Mouse (Mus musculus): ENCODE results near the gene Gdf15. TPM values are rescaled to one million over a fixed set of nuclear protein-coding genes. Genes with fewer than 3 reads are reported as not detected.

Gdf15 gene
- polyA plus RNA-seq, 1 experiment = 3.1 TPM

DNA sequence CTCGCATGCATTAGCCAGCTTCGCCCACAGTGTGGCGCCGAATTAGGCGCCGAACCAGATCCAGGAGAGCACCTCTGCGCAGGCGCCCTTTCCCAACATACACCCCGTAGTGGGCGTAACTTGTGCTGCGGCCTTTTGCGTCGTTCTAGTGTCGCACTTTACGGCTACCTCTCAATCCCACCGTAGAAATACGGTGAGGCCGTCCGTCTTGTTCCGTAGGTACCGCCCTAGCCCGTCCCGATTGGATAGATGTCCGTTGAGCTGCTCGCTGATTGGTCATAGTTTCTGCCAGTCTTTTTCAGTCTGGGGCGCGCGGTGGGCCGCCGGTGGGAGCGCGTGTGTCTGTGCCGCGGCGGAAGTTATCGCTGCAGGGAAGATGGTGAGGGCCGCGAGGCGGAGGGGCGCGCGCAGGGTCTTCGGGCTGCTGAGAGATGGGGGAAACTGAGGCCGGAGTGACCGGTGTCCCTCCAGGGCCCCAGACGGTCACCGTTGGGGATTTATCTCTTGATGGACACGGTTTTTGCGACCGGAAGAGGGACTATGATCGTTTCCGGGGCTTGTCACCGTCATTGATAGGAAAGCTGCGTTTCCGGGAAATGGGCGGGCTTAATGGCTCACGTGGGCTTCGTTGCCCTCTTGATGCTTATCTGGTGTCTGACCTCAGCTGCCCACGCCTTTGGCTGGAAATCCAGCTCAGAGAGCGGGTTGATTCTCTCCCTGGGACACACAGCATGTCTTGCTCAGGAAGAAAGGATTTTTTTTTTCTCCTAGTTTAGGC, 41.0 kb upstream of the Gdf15 start, which contains the start of gene Lsm4:
Lsm4 (plus strand) TSS at position 170 of the 778 bp plus-strand sequence.
- TF ChIP-seq POLR2A (IDR thresholded peaks at IDR 0.05; ENCODE audit: low read depth, low read length) (peak; percentile 76), CTCF (IDR thresholded peaks at IDR 0.05; ENCODE audit: borderline replicate concordance, insufficient read depth, low read length) (peak; percentile 68; the same call in 1 of the 2 replicates)
- H3K4me1 ChIP-seq (ENCODE audit: control insufficient read depth, insufficient read depth, low read length) = 0 out of 2 replicates have a peak, but pooled peaks cover 7% of the 10 kb centered on the region

DNA sequence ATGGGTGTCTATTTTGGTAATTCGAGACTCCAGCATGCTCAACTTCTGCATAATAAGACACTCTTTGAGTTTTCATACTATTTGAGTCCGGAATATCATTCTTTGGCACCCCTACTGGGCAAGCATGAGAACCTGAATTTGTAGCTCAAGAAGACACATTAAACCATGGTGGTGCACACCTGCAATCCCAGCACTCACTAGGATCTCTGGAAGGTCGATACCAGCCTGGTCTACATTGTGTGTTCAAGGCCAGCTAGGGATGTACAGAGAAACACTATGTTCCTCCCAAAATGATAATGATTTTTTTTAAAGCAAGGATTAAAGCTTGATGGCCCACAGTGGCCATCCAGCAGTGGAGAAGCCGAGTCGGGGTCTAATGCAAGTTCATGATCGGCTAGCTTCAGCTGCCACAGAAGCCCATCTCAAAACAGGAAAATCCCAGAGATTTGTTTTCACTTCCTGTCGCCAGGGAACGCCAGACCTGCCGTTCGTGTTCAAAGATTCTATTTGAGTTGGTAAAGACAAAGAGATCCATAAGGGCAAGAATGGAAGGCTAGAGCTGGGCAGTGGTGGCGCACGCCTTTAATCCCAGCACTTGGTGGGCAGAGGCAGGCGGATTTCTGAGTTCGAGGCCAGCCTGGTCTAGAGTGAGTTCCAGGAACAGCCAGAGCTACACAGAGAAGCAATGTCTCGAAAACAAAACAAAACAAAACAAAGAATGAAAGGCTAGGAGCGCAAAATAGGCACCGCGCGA, 40.2 kb upstream of the Gdf15 start:
- 0 out of 2 replicates have a peak, but pooled peaks cover 7% of the 10 kb centered on the region for H3K4me1 ChIP-seq (ENCODE audit: control insufficient read depth, insufficient read depth, low read length)
- TF ChIP-seq POLR2A (IDR thresholded peaks at IDR 0.05; ENCODE audit: low read depth, low read length) (peak; percentile 43; the same call in 1 of the 2 replicates), CTCF (IDR thresholded peaks at IDR 0.05; ENCODE audit: borderline replicate concordance, insufficient read depth, low read length) (no peak; the same call in 1 of the 2 replicates)
- peak overlapping the region; percentile 30; the same call in 1 of the 2 replicates for H3K27ac ChIP-seq (ENCODE audit: insufficient read depth, low read length)
- peak overlapping the region; percentile 29 for H3K4me3 ChIP-seq (ENCODE audit: insufficient read depth, low read length)

More for the DNA sequence above, 41.0 kb upstream of the Gdf15 start, which contains the start of gene Lsm4:
- peak within 1 kb of the TSS; percentile 53 for H3K4me3 ChIP-seq (ENCODE audit: insufficient read depth, low read length)
- H3K27ac ChIP-seq (ENCODE audit: insufficient read depth, low read length) = peak within 1 kb of the TSS; percentile 87

DNA sequence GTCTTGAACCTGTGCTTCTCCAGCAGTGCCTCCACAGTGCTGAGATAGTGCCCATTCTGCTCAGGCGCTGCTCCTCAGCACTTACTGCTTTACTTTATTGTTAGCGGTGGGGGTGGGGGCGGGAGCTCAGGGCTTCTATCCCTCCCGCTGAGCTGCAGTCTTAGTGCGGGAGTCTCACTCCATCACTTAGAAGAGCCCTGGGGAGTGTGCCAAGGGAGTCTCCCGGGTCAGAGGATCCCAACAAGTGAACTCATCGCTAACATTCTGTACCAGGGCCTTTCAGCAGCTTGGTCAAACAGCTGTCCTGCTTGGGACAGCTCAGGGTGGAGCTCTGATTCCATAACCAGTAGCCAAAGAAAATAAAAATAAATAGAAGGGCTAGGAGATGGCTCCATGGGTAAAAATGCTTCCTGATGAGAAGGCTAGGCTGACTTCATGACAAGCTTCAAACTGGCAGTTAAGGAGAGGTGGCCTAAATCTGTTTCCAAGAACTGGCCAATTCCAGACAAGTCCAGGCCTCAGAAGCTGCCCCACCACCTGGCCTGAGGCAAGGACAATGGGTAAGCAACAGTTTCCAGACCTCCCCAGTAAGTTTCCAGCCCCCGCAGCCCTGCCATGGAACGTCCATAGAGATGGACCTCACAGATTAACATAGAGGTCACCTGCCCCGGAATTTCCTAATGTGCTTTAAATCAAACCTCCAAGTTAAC, 39.5 kb upstream of the Gdf15 start:
- TF ChIP-seq POLR2A (IDR thresholded peaks at IDR 0.05; ENCODE audit: low read depth, low read length) (no peak), CTCF (IDR thresholded peaks at IDR 0.05; ENCODE audit: borderline replicate concordance, insufficient read depth, low read length) (no peak)
- no peak overlapping the region for H3K4me3 ChIP-seq (ENCODE audit: insufficient read depth, low read length)
- H3K27ac ChIP-seq (ENCODE audit: insufficient read depth, low read length) = no peak overlapping the region
- H3K4me1 ChIP-seq (ENCODE audit: control insufficient read depth, insufficient read depth, low read length) = 0 out of 2 replicates have a peak, but pooled peaks cover 7% of the 10 kb centered on the region

DNA sequence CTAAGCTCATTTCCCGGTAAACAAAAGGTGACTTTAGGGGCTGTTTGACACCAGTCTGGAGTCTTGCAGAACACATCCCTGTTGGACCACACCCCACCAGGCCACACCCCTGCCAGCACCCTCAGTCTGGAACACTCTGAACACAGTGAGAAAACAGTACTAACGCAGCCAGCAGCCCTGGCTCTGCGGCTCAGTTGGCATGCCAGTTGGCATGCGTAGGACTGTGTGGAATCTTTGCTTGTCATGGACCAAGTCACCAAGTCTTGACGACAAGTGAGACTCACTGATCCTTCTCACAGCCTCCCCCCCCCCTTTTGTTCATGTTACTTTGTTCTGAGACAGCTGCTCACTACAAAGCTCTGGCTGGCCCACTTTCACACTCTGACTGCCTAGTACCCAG, 34.8 kb upstream of the Gdf15 start:
- no peak overlapping the region for H3K4me3 ChIP-seq (ENCODE audit: insufficient read depth, low read length)
- no peaks in the 10 kb centered on the region for H3K4me1 ChIP-seq (ENCODE audit: control insufficient read depth, insufficient read depth, low read length)
- no peak overlapping the region for H3K27ac ChIP-seq (ENCODE audit: insufficient read depth, low read length)
- TF ChIP-seq POLR2A (IDR thresholded peaks at IDR 0.05; ENCODE audit: low read depth, low read length) = no peak

DNA sequence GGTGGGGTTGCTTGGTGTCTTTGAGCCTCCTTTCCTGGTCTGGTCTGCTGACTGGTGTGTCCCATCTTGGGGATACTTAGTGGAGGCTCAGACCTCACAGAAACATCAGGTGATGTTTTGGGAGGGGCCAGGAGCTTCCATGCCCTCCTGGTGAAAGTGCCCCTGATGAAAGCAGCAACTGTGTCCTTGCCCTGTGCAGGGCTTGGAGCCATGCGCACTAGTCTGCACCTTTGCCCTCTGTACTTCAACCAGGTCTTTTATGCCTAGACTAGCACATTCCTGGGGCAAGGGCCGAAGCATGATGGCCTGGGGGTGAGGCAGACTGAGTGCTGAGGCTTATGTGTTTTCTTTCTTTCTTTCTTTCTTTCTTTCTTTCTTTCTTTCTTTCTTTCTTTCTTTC, 33.3 kb upstream of the Gdf15 start:
- Histone ChIP-seq H3K4me3 (ENCODE audit: insufficient read depth, low read length) (no peak overlapping the region), H3K4me1 (ENCODE audit: control insufficient read depth, insufficient read depth, low read length) (no peaks in the 10 kb centered on the region), H3K27ac (ENCODE audit: insufficient read depth, low read length) (no peak overlapping the region)
- TF ChIP-seq CTCF (IDR thresholded peaks at IDR 0.05; ENCODE audit: borderline replicate concordance, insufficient read depth, low read length) (no peak), POLR2A (IDR thresholded peaks at IDR 0.05; ENCODE audit: low read depth, low read length) (no peak)

DNA sequence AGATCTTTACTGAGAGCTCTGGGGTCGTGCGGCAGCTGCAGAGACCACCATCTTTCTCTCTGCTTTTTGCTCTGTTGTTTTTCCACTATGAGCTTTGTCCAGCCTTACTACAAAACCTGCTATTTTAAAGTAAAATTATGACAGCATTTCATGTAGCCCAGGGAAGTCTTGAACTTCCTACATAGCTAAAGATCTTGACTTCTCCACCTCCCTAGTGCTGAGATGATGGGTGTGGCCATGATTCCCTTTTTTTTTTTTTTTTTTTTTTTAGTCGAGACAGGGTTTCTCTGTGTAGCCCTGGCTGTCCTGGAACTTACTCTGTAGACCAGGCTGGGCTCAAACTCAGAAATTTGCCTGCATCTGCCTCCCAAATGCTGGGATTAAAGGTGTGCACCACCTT, 32.4 kb upstream of the Gdf15 start:
- Histone ChIP-seq H3K4me1 (ENCODE audit: control insufficient read depth, insufficient read depth, low read length) (no peaks in the 10 kb centered on the region), H3K27ac (ENCODE audit: insufficient read depth, low read length) (no peak overlapping the region), H3K4me3 (ENCODE audit: insufficient read depth, low read length) (no peak overlapping the region)
- TF ChIP-seq CTCF (IDR thresholded peaks at IDR 0.05; ENCODE audit: borderline replicate concordance, insufficient read depth, low read length) (no peak), POLR2A (IDR thresholded peaks at IDR 0.05; ENCODE audit: low read depth, low read length) (no peak)

DNA sequence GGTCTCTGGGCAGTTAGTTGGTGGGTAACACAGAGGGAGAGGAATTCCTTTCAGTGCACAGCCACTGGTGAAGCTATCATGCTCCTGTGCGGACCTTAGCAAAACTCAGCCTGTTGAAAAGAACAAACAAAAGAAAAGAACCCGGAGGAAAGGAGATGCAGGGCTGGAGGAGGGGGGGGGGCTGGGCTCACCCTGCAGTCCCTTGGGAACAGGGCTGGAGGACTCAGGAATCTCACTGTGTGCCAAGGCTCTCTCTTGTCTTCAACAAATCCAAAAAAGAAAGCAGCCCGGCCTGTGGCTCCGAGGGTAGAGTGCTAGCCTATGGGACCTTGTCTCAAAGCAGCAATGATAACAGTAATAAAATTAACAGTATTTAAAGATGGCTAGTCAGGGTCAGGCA, 31.4 kb upstream of the Gdf15 start:
- Histone ChIP-seq H3K4me3 (ENCODE audit: insufficient read depth, low read length) (no peak overlapping the region), H3K4me1 (ENCODE audit: control insufficient read depth, insufficient read depth, low read length) (no peaks in the 10 kb centered on the region), H3K27ac (ENCODE audit: insufficient read depth, low read length) (no peak overlapping the region)
- TF ChIP-seq POLR2A (IDR thresholded peaks at IDR 0.05; ENCODE audit: low read depth, low read length) (no peak), CTCF (IDR thresholded peaks at IDR 0.05; ENCODE audit: borderline replicate concordance, insufficient read depth, low read length) (no peak)

DNA sequence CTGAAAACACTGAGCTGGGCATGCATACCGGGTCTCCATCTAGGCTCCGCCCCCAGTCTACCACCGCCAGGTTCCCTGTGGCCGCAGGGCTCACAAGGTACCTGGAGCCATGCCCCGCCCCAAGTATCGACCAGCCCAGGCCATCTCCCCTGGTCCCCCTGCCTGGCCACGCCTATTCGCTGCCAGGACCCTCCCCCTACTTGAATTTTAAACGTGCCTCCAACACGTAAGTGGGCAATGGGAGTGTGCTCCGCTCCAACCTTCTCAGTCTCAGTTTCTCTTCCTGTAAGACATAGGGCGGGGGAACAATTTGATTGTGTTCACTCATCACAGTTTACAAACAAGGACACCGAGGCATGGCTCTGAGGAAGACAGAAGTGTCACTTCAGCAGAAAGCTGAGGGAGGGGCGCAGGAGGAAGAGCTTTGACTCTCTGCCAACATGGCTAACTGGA, 28.0 kb upstream of the Gdf15 start, which contains the start of gene Pgpep1:
Pgpep1 (minus strand) TSS at position 116 of the 453 bp plus-strand sequence.
- Histone ChIP-seq H3K27ac (ENCODE audit: insufficient read depth, low read length) (0 out of 2 replicates have a peak within 1 kb of the TSS, but pooled peaks have one; percentile 4), H3K4me3 (ENCODE audit: insufficient read depth, low read length) (peak within 1 kb of the TSS; percentile 73), H3K4me1 (ENCODE audit: control insufficient read depth, insufficient read depth, low read length) (0 out of 2 replicates have a peak, but pooled peaks cover 2% of the 10 kb centered on the region)
- TF ChIP-seq CTCF (IDR thresholded peaks at IDR 0.05; ENCODE audit: borderline replicate concordance, insufficient read depth, low read length) = no peak
- no peak for TF ChIP-seq POLR2A (IDR thresholded peaks at IDR 0.05; ENCODE audit: low read depth, low read length)
